Mouse (Mus musculus) bone marrow, adult 2 months (tissue): ENCODE measurements around the gene Arfgap1. TPM values are rescaled to one million over a fixed set of nuclear protein-coding genes. Genes with fewer than 3 reads are reported as not detected.
A peak's percentile ranks its signal among the peaks of the same experiment; 100 is the strongest.

ENCODE experiments used
- H3K27ac ChIP-seq: fragments of 200-500 bp; 2 replicates; pipeline ENCODE4 v1.5.1; 2012; ENCODE audit warnings: low read depth, mild to moderate bottlenecking, control low read depth, inconsistent platforms, low read length; ENCODE audit not compliant: control insufficient read depth, poor library complexity, insufficient read depth
- H3K4me1 ChIP-seq: fragments of 200-500 bp; 2 replicates; pipeline ENCODE4 v1.6.1; 2011; ENCODE audit warnings: low read length; ENCODE audit not compliant: control insufficient read depth, insufficient read depth
- H3K4me3 ChIP-seq: fragments of 200-500 bp; replicated peaks from 2 replicates; pipeline ENCODE3; 2011; ENCODE audit warnings: mild to moderate bottlenecking, low read depth, low read length, control low read depth; ENCODE audit not compliant: control insufficient read depth
- CTCF ChIP-seq: fragments of 200-500 bp; IDR thresholded peaks from 2 replicates; pipeline ENCODE4 v1.5.1; 2011; ENCODE audit warnings: low read length, control low read depth; ENCODE audit not compliant: control insufficient read depth, insufficient read depth
- POLR2A ChIP-seq: fragments of 200-500 bp; IDR thresholded peaks from 2 replicates; pipeline ENCODE4 v1.6.1; 2011; ENCODE audit warnings: low read depth, mild to moderate bottlenecking, control low read depth, low read length, borderline replicate concordance; ENCODE audit not compliant: control insufficient read depth
- WGBS: fragments of 180-500 bp; shearing (Covaris S2); methylation state at CpG from one replicate; pipeline ENCODE4 v1.1.7; 2018; 5-methylcytosine and 5-hydroxymethylcytosine counted together
- polyA plus RNA-seq: library from polyadenylated mRNA; stranded (reverse); fragments of >200 nt; gene quantifications from 2 replicates; pipeline ENCODE4 v1.2.4, GENCODE M21; 2011; ENCODE audit warnings: low replicate concordance; ENCODE audit not compliant: missing spikeins, insufficient read depth, insufficient read length

Gene Arfgap1
- polyA plus RNA-seq, 1 experiment = 35.6 TPM

- Histone ChIP-seq H3K4me1 (no peaks in the 10 kb centered on the region), H3K27ac (no peak overlapping the region), H3K4me3 (no peak overlapping the region)
- no peak for TF ChIP-seq POLR2A
- no peak for TF ChIP-seq CTCF
- 76% methylated on average over 2 of the region's 2 CpGs for WGBS
These were observed 4.3 kb upstream of the Arfgap1 start for GRCm38 (mm10) chr2:180962616-180963308.

GRCm38 (mm10) chr2:180963956-180964355, 3.1 kb upstream of the Arfgap1 start:
- WGBS = 1% methylated on average over 5 of the region's 5 CpGs
- H3K4me1 ChIP-seq = no peaks in the 10 kb centered on the region; the same call in 1 of the 2 replicates
- no peak overlapping the region for H3K27ac ChIP-seq
- TF ChIP-seq CTCF (peak; percentile 89), POLR2A (no peak)
- H3K4me3 ChIP-seq = no peak overlapping the region

DNA sequence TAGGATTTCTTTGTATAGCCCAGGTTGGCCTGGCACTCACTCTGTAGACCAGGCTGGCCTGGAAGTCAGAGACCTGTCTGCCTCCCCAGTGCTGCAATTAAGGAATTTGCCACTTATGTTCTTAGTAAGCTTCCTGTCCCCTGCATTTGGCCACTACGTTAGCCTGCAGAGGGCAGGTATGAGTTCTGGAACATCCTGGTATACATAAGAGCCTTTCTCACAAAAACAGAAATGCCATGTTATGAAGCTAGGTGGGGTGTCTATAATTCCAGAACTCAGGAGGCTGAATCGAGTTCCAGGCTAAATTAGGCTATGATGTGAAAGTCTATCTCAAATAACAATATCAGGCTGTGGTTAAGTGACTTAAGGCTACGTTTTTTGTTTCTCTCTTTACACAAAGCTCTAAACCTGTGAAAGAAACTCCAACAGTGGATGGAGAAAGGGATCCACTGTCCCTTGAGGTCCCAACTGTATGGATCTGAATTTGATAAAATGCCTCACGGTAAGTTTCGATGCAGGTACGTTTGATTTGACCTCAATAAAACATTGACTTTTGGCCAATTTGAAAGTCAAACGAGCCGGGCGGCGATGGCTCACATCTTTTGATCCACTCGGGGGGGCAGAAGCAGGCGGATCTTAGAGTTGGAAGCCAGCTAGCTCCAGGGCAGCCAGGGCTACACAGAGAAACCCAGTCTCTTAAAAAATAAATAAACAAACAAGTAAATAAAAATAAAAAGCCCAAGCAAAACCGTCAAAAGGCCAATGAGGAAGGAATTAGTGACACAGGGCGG, 738 bp upstream of the Arfgap1 start:
- Histone ChIP-seq H3K27ac (peak overlapping the region; percentile 93; the same call in 1 of the 2 replicates), H3K4me3 (peak overlapping the region; percentile 87), H3K4me1 (no peaks in the 10 kb centered on the region; the same call in 1 of the 2 replicates)
- WGBS = 3% methylated on average over 14 of the region's 14 CpGs
- TF ChIP-seq CTCF (no peak), POLR2A (no peak)

GRCm38 (mm10) chr2:180981133-180981532, 14.1 kb downstream of the Arfgap1 start:
- Histone ChIP-seq H3K4me3 (no peak overlapping the region), H3K27ac (no peak overlapping the region), H3K4me1 (no peaks in the 10 kb centered on the region)
- 84% methylated on average over 6 of the region's 6 CpGs for WGBS
- no peak for TF ChIP-seq CTCF
- no peak for TF ChIP-seq POLR2A

GRCm38 (mm10) chr2:180985635-180986034, 18.6 kb downstream of the Arfgap1 start:
- WGBS = 58% methylated on average over 2 of the region's 2 CpGs
- no peaks in the 10 kb centered on the region for H3K4me1 ChIP-seq
- TF ChIP-seq CTCF = no peak
- no peak for TF ChIP-seq POLR2A
- H3K4me3 ChIP-seq = no peak overlapping the region
- no peak overlapping the region for H3K27ac ChIP-seq

- no peak within 1 kb of the TSS for H3K27ac ChIP-seq
- no peak within 1 kb of the TSS for H3K4me3 ChIP-seq
- WGBS = 48% methylated on average over 2 of the region's 2 CpGs
- TF ChIP-seq CTCF (no peak), POLR2A (no peak)
- no peaks in the 10 kb centered on the region for H3K4me1 ChIP-seq
These were observed 19.4 kb downstream of the Arfgap1 start, which contains the start of gene Col20a1 for GRCm38 (mm10) chr2:180986449-180986848. Col20a1 (plus strand) TSS chr2:180986535.

DNA sequence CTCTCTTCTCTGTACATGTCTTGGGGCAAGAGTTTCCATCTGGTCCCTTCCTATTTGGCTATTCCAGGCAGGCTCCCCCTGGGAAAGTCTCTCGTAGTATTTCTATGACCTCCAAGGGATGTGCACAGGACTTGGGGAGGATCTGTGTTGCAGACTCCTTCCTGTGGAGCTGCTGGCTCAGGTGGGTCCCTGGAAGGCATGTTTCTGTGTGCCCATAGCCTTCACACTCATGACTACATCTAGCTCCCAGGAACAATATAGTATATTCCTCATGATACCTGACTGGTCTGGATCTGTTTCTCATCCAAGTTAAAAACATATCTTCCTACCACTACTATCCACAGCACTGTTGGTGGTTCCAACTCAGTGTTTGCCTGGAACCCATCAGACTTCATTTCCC, 20.0 kb downstream of the Arfgap1 start:
- H3K4me1 ChIP-seq = no peaks in the 10 kb centered on the region
- 63% methylated on average over 1 of the region's 1 CpGs for WGBS

DNA sequence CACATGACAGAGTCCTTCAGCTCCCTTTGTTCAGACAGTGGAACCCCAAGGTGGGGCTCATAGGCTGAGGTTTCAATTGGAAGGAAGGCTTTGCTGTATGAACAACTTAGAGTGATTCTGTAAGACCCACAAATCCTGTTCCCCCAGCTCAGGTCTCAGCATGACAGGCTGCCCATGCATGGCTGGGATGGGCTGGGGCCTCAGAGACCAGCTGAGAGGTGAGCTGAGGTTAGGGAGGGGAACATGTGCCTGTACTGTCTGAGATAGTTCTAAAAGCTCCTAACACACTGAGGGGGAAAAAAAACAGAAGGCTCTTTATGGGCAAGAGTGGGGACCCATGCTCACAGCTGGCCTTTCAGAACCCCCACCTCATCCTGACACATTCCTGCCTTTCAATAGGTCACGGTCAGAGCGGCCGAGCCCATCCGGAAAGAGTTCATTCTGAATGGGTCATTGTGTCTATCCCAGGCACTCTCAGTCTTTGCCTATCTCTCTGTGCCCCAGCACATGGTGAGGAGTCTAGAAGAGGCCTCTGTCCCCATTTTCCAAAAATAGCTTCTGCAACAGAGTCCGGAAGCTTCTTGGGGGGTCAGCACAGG, 20.5 kb downstream of the Arfgap1 start:
- no peak overlapping the region for H3K27ac ChIP-seq
- TF ChIP-seq POLR2A = no peak
- TF ChIP-seq CTCF = no peak
- H3K4me3 ChIP-seq = no peak overlapping the region
- 71% methylated on average over 5 of the region's 5 CpGs for WGBS
- no peaks in the 10 kb centered on the region for H3K4me1 ChIP-seq

More for the DNA sequence above, 20.0 kb downstream of the Arfgap1 start:
- Histone ChIP-seq H3K27ac (no peak overlapping the region), H3K4me3 (no peak overlapping the region)
- TF ChIP-seq POLR2A (no peak), CTCF (no peak)
